Mouse (Mus musculus) layer of hippocampus, postnatal 10 days (tissue): ENCODE measurements at regions not wholly inside any gene's neighbourhood (a gene's known extent, or its start where the extent isn't known, plus 50 kb on each side); places are given as distances from the start of the nearest gene placed in this dataset.

Source experiments
- DNase-seq, 2 experiments: peaks; one replicate each; pipeline ENCODE4 v3.0.0; 2021; ENCODE audit warnings: low spot score in 2 of 2

- no peak for DNase-seq
Observed at GRCm38 (mm10) chr3:136449364-136449763, 123.5 kb upstream of the Bank1 start.

- no peak for DNase-seq
Observed at GRCm38 (mm10) chr3:136444598-136444997, 118.7 kb upstream of the Bank1 start.

GRCm38 (mm10) chr3:136442099-136442498, 116.2 kb upstream of the Bank1 start:
- DNase-seq = no peak

GRCm38 (mm10) chr3:136439907-136440645, 114.2 kb upstream of the Bank1 start:
- DNase-seq = no peak

GRCm38 (mm10) chr3:136439350-136439749, 113.5 kb upstream of the Bank1 start:
- DNase-seq = no peak

- DNase-seq = no peak
Observed at GRCm38 (mm10) chr3:136434407-136434806, 108.5 kb upstream of the Bank1 start.

- DNase-seq = no peak
Observed at GRCm38 (mm10) chr3:136432072-136432471, 106.2 kb upstream of the Bank1 start.

- no peak for DNase-seq
Observed at GRCm38 (mm10) chr3:136427427-136427826, 101.6 kb upstream of the Bank1 start.

- DNase-seq = no peak
Observed at GRCm38 (mm10) chr3:136426539-136427194, 100.8 kb upstream of the Bank1 start.

GRCm38 (mm10) chr3:136421969-136422614, 96.2 kb upstream of the Bank1 start:
- DNase-seq = no peak

- DNase-seq = peak in 1 of 2 experiments; percentile 14
Observed at GRCm38 (mm10) chr3:136405606-136406005, 79.7 kb upstream of the Bank1 start.

GRCm38 (mm10) chr3:136383282-136383681, 57.4 kb upstream of the Bank1 start:
- no peak for DNase-seq

- no peak for DNase-seq
Observed at GRCm38 (mm10) chr3:136380644-136381043, 54.8 kb upstream of the Bank1 start.

- no peak for DNase-seq
Observed at GRCm38 (mm10) chr3:136379741-136380398, 54.0 kb upstream of the Bank1 start.

GRCm38 (mm10) chr3:136376893-136377292, 51.0 kb upstream of the Bank1 start:
- no peak for DNase-seq
